Mouse (Mus musculus): ENCODE measurements around the gene Ivns1abp.
"Not testable (repeated sequence)": the region's sequence is repeated elsewhere in the genome, so short reads cannot be mapped to it uniquely, and the experiment has no call there.

Gene Ivns1abp

DNA sequence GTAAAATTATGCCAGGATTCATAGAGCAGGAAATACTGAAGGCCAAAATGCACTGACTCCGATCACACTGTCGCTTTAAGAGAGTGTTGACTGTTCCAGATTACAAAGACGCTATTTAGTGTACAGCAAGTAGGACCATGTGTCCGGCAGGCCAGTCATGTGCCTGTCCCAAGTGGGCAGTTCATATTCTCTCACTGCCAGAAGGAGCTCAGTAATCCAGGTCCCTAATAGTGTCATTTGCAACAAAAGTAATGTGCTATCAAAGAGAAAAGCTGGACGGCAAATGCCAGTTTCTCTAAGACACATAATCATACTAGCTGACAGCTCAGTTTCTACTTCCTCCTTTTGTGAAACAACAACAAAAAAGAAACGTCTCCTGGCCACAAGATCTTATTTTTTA, 1.3 kb upstream of the Ivns1abp start:
- no peak for DNase-seq

DNA sequence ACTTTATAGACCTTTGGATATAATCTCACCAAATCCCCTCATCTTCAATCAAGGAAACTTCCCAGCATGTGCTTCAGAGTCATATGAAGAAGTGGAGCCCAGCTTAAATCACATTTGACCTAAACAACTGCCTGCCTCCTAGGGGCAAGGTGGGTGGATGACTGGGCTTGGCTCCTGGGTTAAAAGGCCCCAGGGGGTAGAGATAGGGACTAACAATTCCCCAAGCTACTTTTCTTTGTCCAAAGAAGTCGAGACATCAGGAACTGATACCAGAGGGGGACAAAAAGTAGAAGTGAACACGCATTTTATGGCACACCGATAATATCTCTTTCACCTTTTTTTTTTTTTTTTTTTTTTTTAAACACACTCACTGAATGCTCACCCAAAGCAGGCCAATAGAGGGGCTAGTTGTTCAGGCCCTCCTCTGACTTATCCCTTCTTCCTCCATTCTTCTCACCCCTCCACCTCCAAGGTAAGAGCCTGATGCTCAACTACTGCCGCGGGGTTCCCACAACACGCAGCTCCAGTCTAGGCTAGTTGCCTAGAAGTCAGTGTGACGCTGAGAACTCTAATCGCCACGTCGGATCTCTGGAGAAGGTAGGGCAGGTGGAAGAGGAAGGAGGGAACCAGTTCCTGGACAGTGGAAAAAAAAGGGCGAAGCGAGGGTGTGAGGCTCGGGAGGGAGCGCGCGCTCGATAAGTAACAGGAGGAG, 550 bp upstream of the Ivns1abp start:
- DNase-seq: peak; percentile 10

DNA sequence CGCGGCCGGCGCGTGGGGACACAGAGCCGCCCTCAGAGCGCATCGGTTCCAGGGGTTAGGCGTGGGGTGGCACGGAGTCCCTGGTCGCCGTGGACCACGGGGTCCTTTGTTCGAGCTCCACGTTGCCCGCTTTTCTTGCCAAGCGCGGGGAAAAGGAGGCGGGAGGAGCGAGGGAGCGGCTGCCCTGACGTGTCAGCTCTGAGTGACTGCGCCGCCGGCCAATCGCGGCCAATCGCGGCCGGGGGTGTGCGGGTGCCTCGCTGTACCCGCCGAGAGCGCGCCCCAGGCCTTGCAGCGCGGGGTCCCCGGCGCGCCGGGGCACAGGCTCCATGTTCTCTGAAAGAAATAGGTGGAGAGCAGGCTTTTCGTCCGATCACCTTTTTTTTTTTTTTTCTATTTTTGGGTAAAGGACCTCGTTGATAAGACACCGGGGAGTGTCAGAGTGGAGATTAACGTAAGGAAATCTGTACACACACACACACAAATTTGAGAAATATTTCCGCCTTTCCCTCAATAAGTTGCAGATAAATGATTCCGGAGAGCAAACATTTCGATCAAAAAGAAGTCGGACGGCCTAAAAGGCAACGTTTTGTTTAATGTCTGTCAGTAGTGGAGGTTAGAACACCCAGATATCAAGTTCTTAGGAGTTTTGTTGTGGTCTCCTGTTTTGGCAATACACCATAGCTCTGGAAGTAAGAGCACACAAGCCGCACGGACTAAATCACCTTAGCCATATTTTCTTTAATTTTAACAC, 1.0 kb downstream of the Ivns1abp start:
- peak; percentile 98 for DNase-seq

DNA sequence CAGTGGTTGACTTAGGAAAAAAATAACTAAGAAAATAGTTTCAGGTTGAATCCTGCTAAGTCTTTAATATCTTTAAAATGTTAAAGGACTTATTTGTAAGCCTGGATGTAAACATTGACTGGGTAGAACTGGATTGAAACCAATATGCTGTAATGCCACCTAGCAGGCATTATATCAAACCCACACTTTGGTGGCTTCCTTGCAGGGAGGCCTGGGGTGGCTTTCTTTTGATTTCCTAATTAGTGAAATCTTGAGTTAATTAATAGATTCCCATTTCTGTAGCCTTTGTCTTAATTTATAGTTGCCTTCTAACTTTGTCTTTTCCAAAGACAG, 1.6 kb downstream of the Ivns1abp start:
- DNase-seq: no peak

DNA sequence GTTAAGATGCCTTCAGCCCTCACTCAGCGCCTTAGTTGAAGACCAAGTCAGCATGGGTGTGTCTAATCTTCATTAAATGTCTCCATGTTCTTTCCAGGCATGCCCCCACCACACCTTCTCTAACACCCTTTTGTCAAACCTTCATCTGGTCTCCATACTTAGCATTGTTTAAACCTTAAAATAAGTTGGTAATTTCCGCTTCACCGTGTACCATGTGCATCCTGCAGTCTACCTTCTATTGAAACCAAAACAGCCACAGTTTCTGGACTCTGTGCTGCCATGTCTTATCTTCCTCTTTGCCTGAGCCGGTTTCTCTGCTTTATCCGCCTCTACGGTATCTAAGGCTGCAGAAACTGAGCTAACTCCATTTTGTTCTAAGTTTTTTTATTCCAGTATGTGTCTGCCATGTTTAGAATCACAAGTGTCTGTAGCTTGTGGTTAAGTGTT, 2.4 kb downstream of the Ivns1abp start:
- no peak for DNase-seq

DNA sequence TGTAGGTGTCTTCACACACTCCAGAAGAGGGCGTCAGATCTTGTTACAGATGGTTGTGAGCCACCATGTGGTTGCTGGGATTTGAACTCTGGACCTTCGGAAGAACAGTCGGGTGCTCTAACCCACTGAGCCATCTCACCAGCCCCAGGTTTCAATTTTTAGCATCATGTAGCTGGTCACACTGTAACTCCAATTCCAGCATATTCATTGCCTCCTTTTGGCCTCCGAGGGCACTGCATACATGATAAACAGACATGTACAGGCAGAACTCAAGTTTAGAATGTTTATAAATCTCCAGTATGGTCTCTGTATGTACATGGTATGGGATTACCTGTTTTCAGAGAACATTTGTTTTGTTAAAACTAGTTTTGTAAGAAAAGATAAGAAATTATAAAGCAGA, 4.0 kb downstream of the Ivns1abp start:
- not testable (repeated sequence) for DNase-seq

DNA sequence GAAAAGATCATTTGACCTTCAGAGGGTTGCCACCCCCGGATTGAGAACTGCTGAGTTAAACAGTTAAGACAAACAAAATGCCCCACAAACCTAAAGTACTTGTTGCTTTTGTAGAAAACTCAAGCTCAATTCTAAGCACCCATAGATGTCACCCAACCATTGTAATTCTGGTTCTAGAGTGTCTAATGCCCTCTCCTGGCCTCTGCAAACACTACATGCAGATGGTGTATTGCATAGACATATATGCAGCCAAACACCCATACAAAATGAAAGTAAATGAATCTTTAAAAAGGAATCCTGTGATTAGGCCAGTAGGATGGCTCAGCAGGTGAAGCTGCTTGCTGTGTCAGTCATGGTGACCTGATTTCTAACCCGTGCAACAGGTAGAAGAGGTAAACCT, 8.6 kb downstream of the Ivns1abp start:
- no peak for DNase-seq

DNA sequence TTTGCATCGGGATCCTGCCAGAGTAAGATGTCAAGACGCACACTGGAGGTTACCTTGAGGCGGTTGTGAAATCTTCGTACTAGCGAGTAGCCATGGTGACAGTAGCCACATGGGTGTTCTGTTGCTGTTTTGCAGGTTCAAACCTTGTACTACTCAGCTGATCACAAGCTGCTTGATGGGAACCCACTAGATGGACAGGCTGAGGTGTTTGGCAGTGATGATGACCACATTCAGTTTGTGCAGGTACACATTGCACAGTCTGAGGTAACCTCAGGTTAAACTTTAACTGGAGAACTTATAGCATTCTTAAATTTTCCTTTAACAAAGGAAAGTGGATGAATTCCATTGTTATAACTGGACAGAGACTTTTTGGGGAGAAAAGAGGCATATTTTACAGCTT, 11.7 kb downstream of the Ivns1abp start:
- no peak for DNase-seq

DNA sequence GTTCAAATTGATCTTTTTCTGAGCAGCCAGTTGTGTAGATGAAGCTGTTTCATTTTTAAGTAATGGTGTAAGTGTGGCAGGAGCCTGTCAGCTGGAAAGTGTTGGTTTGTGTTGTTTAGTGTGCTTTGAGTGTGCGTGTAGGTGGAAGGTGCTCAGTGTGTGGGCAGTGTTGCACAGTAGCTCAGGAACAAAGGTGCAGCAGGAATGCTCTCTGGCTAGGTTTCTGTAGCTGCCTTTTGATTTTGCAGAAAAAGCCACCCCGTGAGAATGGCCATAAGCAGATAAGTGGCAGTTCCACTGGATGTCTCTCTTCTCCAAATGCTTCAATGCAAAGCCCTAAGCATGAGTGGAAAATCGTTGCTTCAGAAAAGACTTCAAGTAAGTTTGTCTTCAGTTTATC, 15.1 kb downstream of the Ivns1abp start:
- DNase-seq: no peak

DNA sequence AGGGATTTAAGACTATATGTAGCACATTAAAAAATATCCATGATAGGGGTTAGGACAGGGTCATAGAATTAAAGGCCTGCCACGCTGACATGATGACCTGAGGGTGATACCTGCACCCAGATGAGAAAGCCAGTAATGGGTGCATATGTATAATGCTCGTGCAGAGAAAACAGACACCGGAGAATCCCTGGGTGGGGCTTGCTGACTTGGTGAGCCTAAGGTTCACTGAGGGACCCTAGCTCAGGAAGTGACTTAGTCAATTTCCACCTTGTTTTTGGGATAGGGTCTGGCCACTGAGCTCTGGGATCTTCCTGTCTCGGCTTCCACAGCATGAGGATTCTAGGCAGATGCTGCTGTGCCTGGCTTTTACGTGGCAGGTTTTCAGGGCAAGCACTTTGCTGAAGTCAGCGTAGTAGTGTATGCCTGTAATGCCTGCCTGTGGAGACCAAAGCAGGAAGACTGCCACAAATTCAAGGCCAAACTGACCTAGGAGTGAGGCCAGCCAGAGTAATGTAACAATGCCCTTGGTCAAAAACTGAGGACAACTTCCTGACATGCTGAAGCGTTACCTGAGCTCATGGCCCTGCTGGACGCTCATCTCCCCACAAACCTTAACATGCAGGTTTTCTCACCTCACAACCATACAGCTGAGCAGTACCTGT, 22.8 kb downstream of the Ivns1abp start:
- DNase-seq: no peak

DNA sequence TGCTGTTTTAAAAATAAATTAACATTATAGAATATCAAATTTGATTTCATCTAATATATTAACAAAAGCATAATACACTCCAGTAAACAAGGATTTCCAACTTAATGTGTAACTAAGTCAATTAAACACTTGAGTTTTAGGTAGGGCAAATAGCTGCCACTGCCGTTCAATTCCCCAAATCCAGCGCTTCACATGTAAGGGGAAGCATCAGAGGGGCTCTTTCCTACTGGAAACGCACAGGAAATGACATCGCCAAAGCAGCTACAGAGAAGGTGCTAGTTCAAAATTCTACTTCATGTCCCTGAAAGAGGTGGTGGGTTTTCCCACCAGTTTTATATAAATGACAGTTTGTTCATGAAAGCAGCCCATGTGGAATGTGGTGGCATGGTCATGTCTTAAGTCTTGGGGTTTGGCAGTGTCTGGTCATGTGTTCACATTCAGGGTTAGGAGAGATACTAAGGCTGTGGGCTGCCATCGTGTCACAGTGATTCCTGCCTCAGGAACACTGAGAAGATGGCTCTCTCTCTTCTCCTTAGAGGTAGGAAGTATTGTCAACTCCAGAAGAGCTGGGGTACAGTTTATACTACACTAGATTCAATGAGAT, 23.5 kb downstream of the Ivns1abp start:
- no peak for DNase-seq

DNA sequence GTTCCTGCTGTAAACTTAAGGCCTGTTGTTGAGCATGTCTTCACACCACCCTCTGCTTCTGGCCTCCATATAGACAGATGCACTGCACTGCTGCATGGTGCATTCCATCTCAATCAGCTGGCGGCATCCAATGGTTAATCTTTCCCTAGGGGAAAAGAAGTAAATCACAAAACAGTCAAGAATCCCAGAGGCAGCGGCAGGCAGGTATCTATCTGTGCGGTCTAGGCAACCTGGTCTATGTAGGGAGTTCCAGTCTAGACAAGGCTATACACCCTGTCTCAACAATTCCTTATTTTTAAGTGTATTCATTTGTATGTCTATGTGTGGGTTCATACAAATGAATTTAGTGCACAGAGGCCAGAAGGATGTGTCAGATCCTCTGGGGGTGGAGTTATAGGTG, 24.2 kb downstream of the Ivns1abp start:
- DNase-seq: no peak

DNA sequence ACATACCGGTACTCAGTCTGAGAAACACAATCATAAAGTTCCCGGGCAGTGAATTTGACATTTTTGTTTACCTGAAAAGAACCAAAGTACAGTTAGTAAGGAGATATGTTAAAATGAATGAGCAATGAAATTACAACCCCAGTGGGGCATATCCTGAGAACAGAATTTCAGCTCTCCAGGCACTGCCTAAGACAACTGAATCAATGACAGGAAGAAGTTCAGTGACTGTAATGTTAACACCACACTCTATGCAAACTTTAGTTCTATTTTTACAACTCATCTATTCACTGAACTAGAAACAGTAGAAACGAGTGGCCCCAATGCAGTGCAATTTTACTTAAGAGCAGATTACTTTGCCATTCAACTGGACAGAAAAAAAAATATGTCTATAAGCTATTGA, 26.3 kb downstream of the Ivns1abp start:
- no peak for DNase-seq

DNA sequence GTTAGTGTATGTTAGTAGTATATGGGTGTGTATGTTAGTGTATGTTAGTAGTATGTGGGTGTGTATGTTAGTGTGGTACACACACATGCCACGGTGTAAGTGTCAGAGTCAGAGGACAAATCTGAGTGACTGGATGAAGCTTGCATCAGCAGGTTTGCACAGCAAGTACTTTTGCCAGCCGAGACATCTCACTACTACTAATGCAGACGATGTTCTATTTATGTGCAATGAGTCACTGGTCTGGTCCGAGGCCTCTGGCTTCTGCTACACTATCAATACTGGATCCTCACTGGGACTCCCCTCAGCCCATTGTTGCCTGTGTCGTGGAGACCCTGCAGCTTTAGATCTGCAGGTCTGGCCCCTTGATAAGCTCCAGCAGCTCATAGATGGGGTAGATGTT, 27.3 kb downstream of the Ivns1abp start:
- no peak for DNase-seq

DNA sequence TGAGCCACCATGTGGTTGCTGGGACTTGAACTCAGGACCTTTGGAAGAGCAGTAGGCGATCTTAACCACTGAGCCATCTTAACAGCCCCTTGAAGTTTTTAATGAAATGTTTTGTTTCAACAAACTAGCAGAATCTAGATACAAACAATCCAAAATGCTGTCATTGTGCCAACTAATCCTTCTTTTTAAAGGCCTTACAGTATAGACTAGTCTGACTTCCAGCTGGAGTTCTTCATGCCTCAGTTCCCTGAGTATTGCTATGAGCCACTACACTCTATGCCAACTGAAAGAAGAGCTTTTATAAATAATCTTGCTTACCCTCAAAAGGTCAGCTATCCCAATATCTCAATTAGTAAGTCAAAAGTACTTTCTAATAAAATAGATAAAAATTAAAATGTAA, 28.5 kb downstream of the Ivns1abp start:
- no peak for DNase-seq

DNA sequence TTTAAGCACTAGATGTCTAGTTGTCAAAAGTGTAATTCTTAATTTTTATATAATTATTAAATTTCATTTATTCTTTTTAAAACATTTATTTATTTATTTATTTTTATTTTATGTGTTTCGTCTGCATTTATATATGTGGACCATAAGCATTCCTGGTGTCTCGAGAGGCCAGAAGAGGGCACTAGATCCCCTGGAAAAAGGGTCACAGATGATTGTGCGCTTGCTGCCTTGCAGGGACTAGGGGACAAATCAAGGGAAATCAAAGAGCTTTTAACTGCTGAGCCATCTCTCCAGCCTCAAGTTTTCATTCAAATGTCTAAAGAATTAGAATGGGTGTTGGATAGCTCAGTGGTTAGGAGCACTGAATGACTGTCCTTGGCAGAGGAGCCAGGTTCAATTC, 33.1 kb downstream of the Ivns1abp start:
- DNase-seq: no peak

DNA sequence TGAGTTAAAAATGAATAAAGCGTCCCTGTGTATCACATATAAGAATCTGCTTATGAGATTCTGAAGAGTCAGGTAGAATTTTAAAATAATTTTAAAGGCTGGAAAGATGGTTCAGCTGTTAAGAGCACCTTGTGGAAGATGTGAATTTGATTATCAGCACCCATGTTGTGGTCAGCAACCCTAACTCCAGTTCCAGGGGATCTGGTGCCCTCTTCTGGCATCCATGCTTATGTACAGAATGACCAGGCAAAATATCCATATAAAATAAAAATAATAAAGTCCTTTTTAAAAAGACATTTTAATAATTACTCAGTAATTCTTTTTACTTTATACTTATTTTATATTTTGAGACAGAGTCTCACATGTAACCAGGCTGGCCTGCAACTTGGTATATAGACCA, 45.8 kb downstream of the Ivns1abp start:
- no peak for DNase-seq

DNA sequence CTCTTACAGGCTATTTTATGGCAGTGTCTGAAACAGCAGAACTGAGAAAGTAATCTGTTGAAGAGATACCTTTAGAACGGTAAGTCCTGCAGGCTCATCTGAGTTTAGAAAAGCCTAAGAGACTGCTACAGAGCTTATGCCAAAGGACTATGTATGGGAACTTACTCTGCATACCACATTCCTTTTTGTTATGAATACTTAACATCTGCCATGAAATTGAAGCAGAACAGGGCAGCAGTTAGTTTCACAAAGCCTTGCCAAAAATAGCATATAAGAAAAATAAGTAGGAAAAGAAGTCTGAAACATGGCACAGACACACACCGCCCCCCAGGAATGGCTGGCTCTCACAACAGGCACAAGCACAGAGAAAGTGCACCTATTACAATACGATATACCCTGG, 65.5 kb downstream of the Ivns1abp start:
- no peak for DNase-seq

Data from right cerebral cortex, postnatal 14 days (tissue).